Mouse (Mus musculus): Measurements from ENCODE around the gene Jup.

DNA sequence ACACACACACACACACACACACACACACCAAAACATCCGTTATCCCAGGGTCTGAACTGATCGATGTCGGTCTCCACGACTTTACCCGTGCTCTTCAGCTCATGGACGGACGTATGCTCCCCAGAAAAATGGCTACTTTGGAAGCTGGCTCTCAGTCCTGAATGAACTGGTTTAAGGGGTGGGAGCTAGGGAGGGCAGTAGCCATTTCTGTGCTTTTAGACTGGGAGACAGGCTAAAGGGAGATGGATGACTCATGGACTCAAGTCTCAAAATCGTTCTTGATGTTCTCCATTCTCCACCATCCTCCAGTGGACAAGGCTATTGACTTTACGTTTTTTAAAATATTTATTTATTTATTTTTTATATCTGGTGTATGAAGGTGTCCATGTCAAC, 40.7 kb downstream of the Jup start:
- TF ChIP-seq CTCF (IDR thresholded peaks at IDR 0.05; ENCODE audit: low read depth) (no peak), EP300 (IDR thresholded peaks at IDR 0.05; ENCODE audit: low read depth) (no peak)
